Mouse (Mus musculus) large intestine, adult 2 months (tissue): ENCODE data around the gene Cpne4. TPM values are rescaled to one million over a fixed set of nuclear protein-coding genes. Genes with fewer than 3 reads are reported as not detected.

Experiments
- DNase-seq: peaks from one replicate; pipeline ENCODE4 v3.0.0-alpha.2; 2012; ENCODE audit warnings: low read depth, low spot score
- WGBS: fragments of 180-500 bp; shearing (Covaris S2); methylation state at CpG from one replicate; pipeline ENCODE4 v1.1.7; 2018; 5-methylcytosine and 5-hydroxymethylcytosine counted together
- polyA plus RNA-seq: library from polyadenylated mRNA; depleted of rRNA; stranded (reverse); fragments of >200 nt; gene quantifications from 2 replicates; pipeline ENCODE4 v1.2.3, GENCODE M21; 2012; rRNA removed

Gene Cpne4
- polyA plus RNA-seq, result 0.24 and 0.34 TPM in 2 replicates

DNA sequence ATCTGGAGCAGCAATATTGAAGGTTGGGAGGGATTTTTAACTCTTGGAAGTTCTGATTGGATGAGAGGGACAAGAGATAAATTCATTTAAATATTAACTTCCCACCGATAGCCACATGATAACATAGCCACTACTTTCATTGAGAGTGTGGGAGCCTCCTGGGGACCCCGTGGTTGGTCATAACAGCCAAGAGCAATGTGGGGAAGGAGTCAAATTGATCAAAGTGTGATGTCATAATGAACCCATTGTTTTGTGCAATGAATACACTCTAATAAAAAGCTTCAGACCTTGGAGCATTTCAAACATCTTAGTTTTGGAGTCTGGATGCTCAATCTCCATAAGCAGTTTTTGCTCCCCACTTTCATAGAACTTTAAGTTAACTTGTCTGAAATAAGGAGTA is at the start of gene Cpne4:
Gene Cpne4, plus strand, starts transcription at position 301 of the 400 bp plus-strand sequence.
- DNase-seq, result no peak
- 57% methylated on average over 2 of the region's 2 CpGs for WGBS

DNA sequence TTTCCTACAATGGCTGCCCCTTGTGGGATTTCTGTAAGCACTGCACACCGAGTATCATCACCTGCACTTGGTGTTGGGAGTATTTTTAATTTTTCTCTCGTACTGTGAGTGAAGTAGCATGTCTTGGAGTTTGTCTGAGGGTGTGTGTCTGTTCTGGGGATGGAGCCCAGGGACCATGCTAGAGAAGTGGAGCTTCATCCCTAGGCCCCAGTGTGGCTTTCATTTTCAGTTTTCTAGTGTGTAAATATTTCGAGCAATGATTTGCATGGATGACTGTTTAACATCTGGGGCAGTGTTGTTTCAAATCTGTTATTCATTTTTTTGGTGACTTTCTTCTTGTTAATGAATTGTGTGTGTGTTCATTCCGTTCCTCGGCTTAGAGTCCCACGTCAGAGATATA is 31.9 kb upstream of the Cpne4 start:
- no peak for DNase-seq
- 74% methylated on average over 6 of the region's 6 CpGs for WGBS

DNA sequence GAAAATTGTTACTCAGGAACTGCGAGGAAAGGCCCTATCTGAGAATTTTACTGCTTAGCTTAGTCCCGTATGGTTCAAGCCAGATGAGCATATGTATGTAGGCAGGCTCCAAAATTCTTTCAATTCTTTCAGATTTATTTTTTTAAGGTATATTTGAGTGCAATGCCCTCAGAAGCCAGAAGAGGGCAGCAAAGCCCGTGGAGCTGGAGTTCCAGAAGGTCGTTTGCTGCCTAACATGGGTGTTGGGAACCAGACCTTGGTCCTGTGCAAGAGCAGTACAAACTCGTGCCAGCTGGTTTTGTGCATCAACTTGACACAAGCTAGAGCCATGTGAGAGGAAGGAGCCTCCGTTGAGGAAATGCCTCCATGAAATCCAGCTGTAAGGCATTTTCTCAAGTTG is 11.6 kb upstream of the Cpne4 start:
- WGBS, result 53% methylated on average over 6 of the region's 6 CpGs
- DNase-seq, result no peak

DNA sequence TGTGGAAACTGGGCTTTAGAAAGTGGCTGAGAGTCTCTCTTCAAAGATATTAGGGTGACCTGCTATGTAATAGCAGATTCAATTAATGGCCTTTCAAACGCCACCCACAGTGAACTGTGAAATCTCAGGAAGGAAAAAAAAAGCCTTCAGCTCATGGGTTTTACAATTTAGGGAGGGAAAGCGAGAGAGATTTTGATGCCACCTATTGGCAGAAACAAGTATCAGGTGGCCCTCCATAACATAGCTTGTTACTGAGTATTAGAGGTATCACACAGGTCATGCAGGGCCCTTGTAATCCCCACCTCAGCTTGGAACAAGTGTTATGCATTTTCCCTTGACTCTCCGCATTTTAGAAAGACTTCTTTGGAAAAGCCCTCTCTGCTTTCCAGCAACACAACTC is 18.7 kb downstream of the Cpne4 start:
- WGBS, result 29% methylated on average over 3 of the region's 3 CpGs
- no peak for DNase-seq

DNA sequence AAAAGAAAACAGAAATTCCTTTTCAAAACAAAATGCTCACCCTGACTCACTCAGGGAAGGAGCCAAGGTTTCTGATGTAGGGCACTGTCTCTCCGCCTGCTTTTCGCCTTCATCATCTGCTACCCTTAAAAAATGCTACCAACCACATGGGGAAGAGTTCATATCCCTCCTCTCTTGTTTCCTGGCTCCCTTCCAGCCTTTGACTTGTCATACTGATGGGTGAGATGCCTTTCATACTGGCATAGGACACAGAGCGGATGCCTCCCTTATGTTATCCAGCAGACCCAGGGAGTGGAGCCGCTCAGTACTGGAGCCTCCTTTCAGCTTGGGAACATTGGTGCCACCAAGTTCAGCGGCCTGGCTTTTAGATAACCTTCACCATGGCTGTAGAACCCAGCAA is 19.4 kb downstream of the Cpne4 start:
- DNase-seq, result no peak
- WGBS, result 87% methylated on average over 5 of the region's 5 CpGs

DNA sequence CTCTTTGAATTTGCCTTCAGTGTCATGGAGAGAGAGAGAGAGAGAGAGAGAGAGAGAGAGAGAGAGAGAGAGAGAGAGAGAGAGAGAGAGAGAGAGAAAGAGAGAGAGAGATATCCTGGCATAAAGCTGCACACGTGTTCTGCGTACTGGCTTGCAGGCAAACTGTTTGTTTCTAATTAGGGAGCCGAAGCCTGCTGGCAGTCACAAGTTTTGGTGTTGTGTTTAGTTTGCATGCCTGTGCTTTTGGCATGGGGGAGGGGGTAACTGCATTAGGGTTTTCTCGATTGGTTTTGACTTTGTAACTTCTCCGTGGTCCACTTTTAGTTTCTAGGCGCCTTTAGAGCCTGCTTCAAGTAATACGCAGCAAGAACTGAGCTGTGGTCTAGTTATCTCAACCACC is 20.0 kb downstream of the Cpne4 start:
- no peak for DNase-seq
- WGBS, result 68% methylated on average over 7 of the region's 7 CpGs

DNA sequence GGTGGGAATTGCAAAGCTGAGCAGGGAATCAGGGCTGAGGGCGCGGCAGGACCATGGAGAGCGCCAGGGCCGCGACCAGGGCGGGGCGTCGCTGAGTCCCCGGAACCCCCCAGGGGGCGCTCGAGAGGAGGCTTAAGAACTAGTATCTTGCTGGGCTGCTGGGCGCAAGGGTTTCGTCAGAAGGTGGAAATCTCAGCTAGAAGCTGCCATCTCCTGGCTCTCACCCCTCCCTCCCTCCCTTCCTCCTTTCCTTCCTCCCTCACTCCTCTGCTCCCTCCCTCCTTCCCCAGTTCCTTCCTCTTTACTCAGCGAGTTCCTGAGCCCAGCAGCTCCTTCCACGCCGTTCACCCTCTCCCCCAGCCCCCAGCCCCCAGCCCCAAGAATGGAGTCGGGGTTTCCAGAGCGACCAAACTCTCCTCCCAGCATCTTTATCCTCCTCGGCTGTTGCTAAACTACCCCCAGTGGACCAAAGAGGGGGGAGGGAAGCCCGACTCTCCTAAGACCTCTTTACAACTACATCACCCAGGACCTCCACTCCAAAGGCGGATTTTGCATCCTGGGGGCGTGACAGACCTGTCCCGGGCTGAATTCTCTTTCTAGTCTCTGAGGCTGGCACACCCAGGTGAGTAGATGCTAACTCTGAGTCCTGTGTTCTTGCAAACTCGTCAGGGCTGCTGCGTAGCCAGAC is 22.5 kb downstream of the Cpne4 start:
- no peak for DNase-seq
- WGBS, result 4% methylated on average over 25 of the region's 25 CpGs

DNA sequence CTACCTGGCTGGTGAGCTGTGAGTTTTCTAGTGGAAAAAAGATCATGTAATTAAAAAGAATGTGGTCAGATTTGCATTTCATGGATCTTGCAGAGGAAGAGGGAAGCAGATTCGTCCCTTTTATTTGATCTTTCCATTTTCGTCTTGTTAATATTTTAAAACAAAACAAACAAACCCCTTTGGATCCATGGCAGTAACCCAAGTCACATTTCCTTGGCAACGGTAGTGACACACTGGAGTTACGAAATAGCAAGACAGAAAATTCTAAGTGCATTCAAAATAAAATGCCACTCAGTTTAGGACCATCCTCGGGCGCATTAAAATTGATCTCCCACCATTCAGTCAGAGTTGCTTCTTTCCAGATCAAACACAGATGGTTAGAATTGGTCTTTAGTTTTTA is 25.8 kb downstream of the Cpne4 start:
- WGBS, result 36% methylated on average over 6 of the region's 6 CpGs
- no peak for DNase-seq

DNA sequence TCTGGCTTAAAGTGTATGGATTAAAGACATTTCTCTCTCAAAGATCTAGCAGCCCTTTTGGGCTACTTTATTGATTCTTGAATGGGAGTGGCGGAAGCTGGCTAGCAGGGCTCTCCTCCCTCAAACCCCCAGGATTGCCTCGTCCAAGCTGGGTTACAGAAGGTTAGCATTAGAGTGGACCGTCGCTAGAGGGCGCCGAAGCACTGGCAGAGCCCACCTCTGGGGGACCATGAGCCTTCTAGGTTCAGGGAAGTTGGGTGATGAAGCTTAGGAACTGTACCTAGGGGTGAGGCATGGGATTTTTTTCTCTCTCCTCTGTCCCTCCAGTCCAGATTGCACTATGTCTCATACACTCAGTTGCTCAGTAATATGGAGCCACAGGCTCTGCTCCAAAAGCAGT is 27.4 kb downstream of the Cpne4 start:
- WGBS, result under 1% methylated on average over 6 of the region's 6 CpGs

DNA sequence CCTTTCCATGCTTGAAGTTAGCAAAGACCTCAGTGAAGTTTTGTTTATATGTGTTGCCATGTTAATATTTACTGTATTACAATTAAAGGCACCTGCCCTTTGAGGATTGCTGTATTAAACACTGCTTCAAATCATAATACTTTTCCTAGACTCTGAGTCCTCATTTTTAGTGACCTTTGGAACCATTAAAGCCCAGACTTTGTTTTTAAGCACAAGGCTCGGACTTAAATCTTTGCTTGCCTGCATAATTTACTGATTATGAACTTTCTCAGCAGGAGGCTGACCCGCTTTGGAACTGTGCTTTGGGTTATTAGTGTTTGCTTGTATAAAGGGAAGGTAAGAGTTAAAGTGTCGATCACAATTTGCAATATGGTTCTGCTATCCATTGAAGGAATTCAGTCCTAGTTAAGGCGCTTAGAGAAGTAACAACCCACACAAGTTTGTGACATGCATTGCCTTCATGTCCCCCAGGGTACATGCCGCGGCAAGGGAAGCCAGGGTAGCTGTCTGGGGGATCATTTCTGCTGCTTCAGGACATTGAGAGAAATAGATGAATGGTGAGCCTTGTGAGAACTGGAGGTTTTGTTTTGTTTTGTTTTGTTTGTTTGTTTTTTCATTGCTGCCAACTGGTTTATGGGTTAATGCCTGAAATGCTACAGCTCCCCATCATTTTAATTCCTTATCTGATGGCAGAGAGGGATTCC is 35.0 kb downstream of the Cpne4 start:
- WGBS, result 52% methylated on average over 6 of the region's 6 CpGs
- DNase-seq, result no peak

More for the DNA sequence above, 27.4 kb downstream of the Cpne4 start:
- no peak for DNase-seq

DNA sequence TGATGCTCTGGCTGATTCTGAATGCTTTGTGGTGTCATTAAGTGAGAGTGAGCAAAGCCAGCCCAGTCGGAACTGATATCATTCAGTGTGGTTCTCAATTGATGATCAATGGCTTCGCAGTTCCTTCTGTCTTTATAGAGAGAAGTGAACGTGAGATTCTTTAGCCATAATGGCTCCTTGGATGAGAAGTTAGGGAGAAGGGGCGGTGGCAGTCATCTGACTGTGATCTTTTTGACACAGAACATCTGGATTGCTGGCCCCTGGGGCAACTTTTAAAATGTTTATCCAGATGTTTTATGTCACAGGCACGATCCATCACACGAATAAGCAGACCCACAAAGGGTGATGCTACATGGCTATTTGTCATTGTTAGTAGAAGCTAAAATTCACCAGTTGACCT is 35.6 kb downstream of the Cpne4 start:
- WGBS, result 56% methylated on average over 6 of the region's 6 CpGs
- DNase-seq, result no peak

DNA sequence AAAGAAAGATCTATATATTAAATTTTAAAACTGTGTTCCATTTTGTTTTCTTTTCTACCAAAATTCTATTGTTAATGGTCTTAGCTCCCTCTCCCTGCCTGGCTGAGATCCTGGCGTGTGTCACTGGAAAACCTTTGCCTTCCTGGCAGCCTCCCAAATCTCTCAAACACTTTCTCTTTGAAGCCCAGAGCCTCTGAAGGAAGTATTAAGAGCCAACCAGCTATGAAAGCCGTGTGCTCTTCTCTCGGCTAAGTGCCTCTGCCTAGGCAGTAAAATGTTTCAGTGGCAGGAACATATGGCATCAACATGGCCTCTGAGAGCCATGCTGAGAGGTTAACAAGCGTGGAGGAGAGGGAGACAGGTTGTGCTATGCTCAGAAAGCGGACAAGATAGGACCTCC is 47.5 kb downstream of the Cpne4 start:
- DNase-seq, result no peak
- 17% methylated on average over 5 of the region's 5 CpGs for WGBS

DNA sequence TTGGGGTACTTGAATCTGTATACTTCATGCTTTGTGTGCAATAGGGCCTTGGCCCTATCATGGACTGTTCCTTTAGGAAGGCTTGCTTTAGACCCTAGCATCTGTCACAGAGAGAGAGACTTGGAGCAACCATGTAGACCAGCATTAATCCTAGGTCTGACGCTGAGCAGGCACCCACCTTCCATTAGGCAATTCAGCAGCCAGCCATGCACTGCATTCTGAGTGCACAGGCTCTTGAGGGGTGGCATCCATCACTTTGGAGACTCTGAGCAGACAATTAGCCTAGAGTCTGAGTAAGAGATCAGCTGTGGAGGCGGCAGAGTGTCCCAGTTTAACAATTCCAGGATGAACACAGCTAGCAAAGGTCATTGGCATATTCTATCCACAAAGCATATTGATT is 47.9 kb downstream of the Cpne4 start:
- no peak for DNase-seq
- WGBS, result 70% methylated on average over 2 of the region's 2 CpGs

DNA sequence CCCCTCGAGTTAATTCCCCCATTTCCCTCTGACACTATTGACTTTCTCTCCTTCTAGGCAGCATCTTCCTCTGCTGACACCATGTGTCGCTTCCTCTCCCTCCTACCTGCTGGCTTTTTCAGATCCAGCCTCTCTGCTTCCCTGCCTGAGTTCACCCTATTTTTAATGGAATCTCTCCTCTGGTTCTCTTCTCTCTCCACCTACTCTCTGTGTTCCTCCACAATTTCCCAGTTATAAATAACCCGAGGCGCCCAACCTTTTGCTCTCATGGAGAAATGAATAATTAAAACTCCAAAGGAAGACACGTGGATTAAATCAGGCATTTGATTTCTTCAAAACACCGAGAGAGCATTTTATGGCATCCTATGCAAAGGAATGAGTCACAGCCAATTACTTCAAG is 65.4 kb downstream of the Cpne4 start:
- DNase-seq, result no peak
- WGBS, result 55% methylated on average over 6 of the region's 6 CpGs

DNA sequence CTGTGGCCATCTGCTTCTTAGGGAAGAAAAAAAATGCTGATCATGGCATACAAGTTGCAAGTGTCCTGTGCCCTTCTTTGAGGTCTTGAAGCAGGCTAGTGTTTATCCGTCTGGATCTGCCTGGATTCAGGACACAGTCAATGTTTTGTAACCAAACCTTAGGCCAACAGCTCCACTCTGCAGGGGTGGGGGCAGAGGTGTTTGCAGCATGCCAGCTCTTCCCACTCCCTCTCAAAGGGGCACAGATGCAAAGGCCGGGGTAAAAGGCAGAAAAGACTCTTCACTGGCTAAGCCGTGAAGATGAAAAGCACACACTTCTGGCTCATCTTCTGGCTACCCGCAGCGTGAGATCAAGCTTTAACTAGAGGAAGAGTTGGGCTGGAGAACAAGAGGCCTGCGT is 69.6 kb downstream of the Cpne4 start:
- DNase-seq, result no peak
- 64% methylated on average over 6 of the region's 6 CpGs for WGBS

DNA sequence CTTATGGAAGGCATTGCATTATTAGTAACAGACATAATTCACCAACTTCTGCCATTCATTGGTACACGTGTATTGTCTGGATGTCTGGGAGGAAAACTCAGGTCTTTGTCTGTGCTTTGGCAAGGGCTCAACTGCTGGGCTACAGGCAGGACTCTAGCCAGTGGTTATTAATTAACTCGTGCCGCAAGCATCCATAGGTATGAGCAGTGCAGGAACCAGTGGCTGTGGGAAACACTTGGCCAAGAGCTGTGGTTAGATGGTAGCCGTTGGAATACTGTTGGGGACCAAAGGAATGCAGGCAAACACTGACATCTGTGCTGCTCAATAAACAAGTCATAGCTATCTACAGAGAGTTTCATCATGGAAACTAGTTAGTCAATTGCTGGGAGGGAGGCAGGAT is 76.5 kb downstream of the Cpne4 start:
- no peak for DNase-seq
- 49% methylated on average over 4 of the region's 4 CpGs for WGBS

DNA sequence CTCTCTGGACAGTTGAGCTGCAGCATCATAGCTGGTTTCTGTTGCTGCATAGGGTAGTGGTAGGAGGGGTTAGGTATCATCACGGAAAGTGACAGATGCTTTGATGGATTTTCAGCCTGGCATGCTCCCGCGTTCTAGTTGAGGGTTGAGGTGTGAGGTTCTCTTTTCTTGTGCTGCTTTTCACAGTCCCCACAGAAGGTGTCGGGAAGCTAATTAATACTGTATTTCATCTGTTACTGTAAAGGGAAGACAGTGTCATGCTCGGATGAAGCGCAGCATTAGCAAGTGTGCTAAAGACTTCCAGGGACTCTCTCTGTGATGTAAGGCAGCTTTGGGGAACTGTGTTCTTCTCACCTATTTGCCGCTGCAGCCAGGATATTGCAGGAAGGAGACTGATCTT is 80.7 kb downstream of the Cpne4 start:
- WGBS, result 51% methylated on average over 7 of the region's 7 CpGs

DNA sequence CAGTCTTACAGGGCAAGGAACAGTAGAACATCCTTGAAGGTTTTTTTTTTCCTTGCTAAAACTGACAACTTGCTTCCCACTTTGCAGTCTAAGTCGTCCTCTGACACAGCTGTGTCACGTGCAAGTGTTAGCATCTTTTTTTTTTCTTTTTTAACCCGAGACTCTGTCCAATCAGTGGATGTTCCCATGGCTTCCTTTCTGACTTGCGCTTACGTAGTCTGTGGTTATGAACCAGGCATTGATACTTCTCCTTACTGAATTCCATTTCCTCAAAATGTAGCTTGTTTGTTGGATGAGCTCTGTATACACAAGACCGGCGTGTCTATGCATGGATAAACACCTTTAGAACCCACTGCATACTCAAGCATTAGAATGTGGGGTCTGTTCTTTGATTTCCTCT is 82.2 kb downstream of the Cpne4 start:
- 66% methylated on average over 7 of the region's 7 CpGs for WGBS
- DNase-seq, result no peak

More for the DNA sequence above, 80.7 kb downstream of the Cpne4 start:
- no peak for DNase-seq

DNA sequence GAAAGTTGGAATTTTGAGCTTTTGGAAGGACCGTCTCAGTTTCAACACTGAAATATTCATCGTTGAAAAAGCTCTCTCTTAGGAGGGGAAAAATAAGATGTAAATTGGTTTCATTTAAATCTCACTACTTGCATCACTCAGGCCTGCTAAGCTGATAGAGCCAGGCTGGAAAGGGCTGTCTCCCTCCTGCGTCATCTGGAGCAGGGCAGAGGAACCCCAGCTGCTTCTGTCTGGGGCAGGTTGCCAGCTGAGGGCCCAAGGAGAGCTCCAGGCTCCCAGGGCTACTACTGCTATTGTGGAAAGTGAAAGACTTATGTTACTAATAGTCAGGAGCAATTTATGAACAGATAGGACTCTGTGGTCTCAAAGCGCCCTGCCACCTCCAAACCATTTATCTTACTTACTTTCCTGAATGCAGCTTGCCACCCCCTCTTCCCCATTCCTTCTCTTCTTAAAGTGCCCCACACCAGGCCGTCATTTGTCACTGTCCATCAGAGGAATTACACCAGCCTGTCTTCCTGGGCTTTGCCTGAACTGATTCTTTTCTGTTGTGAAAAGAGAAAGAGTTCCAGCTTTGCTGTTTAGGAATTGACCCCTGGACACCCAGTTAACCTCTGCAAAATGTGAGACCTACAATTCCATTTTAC is 99.4 kb downstream of the Cpne4 start:
- WGBS, result 62% methylated on average over 5 of the region's 5 CpGs
- DNase-seq, result no peak

DNA sequence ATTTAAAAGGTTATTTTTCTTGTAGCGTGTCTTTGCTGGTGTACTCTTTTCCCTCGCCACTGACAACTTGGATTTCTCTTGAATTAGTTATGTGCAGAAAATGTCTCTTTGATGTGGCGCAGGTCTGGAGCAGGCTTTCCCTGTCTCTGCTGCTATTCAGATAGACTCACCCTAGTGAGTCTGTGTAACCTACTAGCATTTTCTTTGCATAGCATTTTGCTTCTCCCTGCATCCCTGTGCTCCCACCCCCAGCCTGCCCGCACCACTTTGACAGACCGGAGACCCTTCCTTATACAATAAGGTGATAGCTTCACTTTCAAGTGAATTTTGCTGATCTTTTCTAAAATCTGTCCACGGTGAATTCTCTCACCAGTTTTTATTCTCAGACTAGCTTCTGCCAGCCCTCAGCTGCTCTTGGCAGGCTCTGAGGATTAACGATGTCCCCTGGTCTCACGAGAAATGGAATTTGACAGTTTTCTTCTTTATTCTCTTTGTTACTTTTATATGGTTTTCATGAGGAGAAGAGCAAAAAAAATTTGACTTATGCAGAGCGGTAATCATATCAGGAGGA is 105.7 kb downstream of the Cpne4 start:
- 79% methylated on average over 9 of the region's 9 CpGs for WGBS
- no peak for DNase-seq

DNA sequence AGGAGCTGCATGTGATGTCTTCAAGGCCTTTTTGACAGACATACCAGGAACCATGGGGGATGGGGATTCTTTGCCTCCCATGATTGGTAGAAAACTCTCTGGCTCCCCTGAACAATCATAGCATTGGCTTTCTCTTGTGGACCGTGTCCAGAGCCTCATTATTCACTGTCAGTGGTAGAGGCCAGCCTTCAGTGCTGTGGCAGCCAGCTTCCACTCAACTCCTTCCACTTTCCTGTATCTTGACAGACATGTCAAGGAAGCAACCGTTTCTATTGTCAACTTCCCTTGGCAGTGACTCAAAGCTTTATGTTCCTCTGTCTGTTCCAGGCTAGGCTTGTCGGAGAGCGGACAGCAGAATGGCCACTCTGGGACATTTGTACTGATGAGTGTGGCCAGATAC is 112.7 kb downstream of the Cpne4 start:
- 58% methylated on average over 4 of the region's 4 CpGs for WGBS
- no peak for DNase-seq
